Mouse (Mus musculus): ENCODE data around the gene Tmem167b.

Gene Tmem167b

DNA sequence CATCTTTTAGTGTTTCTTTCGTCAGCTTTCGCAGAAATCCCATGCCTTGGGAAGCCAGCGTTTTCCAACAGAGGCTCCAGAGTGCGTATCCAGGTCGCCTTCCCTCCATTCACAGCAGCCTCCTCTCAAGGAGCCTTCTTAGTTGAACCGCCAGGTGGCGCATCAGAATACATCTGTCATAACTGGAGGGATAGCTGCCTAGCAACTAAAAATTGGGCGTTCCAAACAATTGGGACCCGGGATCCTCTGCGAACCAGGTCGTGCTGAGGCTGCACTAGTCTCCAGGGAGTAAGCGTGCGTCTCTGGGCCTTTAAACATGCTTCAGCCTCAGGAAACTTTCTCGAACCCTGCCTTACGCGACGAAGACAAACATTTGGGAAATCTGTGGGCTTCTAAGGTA, 25.0 kb downstream of the Tmem167b start:
- peak; percentile 92 for DNase-seq (ENCODE audit: low spot score)

DNA sequence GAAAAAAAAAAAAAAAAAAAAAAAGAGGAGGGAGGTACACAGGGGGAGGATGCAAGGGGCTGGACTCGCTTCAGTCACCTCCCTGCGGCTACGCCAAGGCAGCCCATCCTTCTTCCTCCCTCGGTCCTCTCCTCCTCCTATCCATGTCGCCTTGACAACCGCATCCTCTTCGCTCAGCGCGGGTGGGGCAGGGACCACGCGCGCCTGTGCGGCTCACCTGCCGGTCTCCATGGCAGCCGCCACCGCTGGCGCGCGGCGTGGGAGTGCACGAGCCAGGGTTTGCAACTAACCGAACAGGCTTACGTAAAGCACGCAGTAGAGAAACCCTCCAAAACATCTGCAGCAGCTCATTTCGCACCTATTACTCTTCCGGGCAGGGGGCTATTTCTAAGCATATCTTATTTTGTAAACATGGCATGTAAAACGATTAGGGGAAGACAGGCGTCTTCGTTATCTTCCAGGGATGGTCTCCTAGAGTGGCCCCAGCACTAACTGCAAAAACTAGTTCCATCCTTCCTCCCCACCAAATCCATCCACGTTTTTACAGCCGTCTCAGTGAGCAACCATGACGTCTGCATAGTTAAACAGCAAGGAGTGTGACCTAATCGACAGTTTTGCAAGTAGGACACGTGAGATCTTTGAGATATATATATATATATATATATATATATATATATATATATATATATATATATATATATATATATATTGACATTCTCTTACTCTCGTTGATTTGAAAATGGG, 25.6 kb downstream of the Tmem167b start, which contains the start of gene 5330417C22Rik:
Gene 5330417C22Rik (minus strand): TSS at position 20 of the 744 bp plus-strand sequence.
- peak; percentile 86 for DNase-seq (ENCODE audit: low spot score)

DNA sequence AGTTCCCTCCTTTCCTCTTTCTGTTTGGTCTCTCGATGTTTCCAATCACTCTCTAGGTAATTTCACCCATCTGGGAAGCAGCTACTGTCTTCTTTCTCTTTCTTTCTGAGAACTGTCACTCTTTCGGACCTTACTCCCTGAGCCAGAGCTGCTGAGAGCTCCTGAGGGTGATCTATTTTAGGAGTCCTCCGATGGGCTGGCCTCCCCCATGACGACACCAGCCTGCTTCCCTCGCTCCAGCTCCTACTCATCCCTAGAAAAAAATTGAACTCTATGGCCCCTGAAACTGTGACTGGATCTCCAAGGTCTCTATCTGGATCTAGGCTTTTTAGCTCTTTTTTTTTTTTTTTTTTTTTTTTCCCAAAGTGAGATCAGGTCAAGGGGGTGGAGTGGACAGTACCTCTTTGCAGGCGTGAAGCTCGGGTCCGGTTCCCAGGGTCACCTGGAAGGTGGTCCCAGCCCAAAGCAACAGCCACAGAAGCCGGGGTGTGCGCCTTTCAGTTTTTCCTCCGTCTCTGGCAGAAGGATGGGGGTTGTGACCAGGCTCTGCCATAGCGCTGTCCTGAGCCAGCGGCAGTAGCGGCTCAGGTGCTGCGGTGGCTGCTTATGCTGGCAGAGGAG, 26.3 kb downstream of the Tmem167b start:
- no peak for DNase-seq (ENCODE audit: low spot score)

DNA sequence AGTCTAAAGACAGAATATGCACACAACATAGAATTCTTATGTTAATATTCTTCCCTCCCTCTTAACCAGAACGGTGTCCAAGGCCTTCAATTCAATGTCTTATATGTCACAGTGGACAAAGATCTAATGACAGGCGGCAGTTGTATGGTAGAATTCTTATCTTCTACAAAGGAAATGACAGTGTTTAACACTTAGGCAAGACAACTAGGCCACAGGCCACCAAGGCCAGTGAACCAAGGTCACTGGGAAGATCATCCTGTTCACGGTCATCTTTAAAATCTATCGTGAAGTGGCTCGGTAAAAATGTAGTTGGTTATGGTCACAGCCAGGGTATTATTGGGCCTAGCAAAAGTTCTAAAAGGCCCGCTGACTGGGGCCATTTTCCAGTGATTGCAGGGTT, 28.3 kb downstream of the Tmem167b start, which contains the start of gene 1700013F07Rik:
Gene 1700013F07Rik (plus strand): TSS at position 200 of the 400 bp plus-strand sequence.
- DNase-seq (ENCODE audit: low spot score): no peak

DNA sequence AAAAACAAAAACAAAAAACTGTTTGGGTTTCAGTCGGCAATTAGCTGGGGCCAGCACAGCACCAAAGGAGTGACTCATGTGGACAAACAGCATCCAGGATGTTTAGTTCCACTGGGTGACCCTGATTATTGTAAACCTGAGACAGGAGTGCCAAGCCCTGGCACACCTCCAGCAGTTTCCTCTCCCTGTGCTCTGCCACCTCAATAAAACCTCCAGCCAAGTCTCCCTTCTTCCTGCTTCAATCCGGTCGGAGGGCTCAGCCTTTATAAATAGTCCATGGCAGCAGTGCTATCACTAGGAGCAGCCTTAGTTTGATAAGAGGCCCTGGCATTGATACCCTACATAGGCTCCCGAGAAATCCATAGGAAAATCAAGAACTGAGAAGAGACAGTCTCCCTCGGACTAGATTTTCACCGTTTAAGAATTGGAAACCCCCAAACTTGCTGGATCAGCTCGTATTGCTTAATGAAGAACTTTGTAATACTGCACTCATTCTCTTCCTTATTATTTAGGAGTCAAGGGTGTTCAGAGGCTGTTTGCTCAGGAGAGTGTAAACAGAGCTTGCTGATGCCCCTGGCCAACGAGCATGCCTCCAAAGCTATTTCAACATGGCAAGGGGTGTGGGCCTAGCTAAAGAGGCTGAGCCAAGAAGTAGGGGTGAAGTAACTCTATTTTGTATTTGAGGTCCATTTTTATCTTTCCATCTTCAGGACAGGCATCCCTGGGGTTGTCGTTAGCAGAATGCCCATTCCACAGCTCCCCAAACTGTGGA, 29.0 kb downstream of the Tmem167b start:
- DNase-seq (ENCODE audit: low spot score): no peak

DNA sequence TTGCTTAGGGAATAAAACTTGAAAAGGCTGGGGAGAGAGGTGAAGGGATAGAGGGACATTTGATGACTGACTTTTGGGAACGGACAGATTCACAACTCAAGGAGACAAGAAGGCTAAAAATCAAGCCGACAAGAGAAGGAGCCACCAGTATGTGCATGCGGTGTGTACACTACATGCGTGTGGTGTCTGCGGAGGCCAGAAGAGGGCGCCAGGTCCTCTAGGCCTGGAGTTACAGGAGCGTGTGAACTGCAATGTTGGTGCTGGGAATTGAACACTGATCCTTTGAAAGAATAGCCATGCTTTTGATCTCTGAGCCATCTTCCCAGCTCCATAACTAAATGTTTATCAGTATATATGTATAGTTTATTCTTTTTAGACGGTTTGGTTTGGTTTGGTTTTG, 33.8 kb downstream of the Tmem167b start:
- no peak for DNase-seq (ENCODE audit: low spot score)

DNA sequence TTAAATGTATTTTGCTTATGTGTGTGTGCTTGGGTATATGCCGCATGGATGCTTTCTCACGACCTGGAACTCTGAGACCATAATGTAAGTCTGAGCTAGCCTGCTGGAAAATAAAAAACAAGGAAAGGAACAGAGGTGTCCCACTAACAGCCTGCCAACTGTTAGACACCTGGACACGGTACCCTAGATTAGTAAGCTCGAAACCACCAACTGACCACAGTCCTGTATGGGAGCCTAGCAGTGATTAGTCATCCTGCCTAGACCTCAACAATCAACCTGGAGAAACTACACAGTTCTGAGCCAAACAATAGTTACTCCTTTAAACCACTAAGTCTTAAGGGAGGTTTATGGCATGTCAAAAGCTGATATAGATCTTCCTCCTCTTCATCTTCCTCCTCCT, 38.9 kb downstream of the Tmem167b start:
- no peak for DNase-seq (ENCODE audit: low spot score)

DNA sequence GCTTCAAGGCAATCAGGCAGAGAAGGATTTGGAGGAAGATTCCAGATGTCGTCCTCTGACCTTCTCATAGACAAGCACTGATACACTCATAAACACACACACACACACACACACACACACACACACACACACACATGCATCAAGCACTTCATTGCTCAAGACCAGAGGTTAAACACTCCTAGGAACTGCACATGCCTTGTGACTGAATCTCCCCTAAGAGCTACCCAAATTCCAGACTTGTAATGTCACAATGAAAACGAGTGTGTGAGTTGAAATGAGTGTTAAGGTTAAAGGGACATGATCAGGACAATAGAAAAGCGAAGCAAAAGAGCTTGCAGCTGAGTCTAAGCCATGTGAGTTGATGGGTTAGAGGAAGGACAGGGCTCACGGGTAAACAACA, 44.0 kb downstream of the Tmem167b start:
- no peak for DNase-seq (ENCODE audit: low spot score)

DNA sequence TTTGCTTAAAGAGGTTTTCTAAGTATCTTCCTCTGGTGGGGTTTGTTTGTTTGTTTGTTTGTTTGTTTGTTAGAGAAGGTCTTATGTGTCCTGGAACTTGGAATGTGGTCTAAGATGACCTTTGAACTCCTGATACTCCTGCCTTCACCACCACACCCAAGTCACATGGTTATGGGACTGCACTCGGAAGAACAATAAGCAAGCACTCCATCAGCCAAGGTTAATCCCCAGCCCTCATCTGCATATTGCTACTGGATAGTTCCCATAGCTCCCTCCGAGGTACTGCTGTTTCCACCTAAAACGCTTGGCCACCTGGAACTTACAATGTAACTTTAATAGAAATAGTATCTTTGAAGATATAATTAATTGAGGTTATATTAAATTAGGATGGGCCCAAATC, 48.8 kb downstream of the Tmem167b start:
- DNase-seq (ENCODE audit: low spot score): no peak

DNA sequence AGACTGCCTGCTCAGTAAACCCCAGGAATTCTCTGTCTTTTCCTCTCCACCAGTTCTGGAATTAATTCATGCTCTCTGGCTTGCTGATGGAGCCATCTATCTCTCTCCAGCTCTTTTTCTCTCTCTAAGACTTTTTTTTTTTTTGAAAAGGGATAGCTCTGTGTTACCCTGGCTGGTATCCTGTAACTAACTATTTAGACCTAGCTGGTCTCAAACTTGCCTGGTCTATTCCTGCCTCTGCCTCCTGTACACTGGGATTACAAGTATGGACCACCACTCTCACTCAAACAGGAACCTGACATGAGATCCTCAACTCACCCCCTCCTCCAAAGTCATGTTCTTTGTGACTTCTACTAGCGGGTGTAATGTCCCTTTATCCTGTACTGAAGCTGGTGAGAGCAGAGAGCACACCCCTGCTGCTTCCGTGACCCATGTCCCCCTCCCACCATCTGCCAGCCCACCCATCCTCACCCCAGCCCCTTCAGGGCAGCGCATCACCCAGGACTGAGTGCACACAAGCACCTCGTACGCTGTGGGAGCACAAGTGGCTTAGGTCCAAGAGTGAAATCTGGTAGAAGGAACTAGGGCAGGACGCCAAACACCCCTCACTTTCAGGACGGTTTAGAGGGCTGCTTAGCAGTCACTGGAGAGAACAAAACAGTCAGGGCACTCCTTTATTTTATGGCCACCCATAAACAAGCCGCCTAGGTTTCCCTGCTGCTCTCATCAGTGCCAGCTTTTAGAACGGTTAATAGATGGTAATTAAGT, 51.4 kb downstream of the Tmem167b start:
- peak; percentile 62 for DNase-seq (ENCODE audit: low spot score)

DNA sequence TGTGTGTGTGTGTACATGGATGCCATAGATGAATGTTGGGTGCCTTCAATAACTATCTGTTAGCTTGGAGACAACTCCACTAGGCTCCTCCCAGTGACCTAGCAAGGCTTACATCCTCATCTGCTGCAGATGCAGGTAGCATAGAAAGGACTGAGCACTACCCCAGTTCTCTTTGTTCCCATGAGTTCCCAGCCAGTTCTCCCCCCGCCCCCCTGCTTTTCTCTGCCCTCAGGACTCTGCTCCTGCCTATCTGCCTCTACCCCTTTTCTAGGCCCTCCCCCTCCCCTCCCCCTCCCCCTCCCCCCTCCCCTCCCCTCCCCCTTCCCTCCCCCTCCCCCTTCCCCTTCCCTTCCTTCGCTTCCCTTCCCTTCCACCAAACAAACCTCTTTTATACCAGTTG, 52.1 kb downstream of the Tmem167b start:
- DNase-seq (ENCODE audit: low spot score): no peak

DNA sequence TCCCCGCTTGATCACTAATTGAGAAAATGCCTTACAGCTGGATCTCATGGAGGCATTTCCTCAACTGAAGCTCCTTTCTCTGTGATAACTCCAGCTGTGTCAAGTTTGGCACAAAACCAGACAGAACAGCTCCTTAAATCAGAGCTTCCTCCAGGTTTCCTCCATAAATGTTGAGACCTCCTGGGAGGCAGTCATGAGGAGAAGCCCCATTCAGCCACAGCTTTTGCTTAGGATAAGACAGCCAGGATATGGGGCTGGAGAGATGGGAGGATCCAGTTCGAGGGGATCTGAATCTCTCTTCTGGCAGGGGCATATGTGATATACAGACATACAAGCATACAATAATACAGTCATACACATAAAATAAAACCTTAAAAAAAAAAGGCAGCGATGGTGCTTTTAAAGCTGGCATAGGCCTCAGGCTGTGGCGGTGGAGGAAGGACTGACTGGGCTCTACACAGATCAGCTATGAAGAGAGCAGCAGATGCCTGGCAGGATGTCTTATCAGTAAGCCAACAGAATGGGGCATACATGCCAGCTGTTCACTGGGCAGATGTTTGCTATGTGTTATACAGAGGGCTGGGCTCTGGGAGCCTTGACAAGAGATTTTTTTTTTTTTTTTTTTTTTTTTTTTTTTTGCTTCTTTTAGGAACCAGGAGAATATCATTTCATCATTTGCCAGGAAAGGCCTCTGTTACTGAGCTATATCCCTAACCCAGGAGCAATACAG, 53.4 kb downstream of the Tmem167b start:
- no peak for DNase-seq (ENCODE audit: low spot score)
